Mouse (Mus musculus): ENCODE results near the gene Jund. TPM values are rescaled to one million over a fixed set of nuclear protein-coding genes. Genes with fewer than 3 reads are reported as not detected.

Gene Jund
- polyA plus RNA-seq, 1 experiment from 2014 or later: 76.9 TPM

GRCm38 (mm10) chr8:70701048-70701981 lies 2.6 kb downstream of the Jund start:
- H3K4me2 ChIP-seq: peak overlapping the region; percentile 87
- peak overlapping the region; percentile 99 for H3K9ac ChIP-seq
- ATAC-seq (ENCODE audit: extremely low read depth, insufficient number of reproducible peaks, low FRiP score, low TSS enrichment): no peak
- peaks cover 28% of the 10 kb centered on the region for H3K36me3 ChIP-seq
- H3K4me3 ChIP-seq: peak overlapping the region; percentile 77
- 51% methylated on average over 10 of the region's 10 CpGs for WGBS
- no peaks in the 10 kb centered on the region for H3K27me3 ChIP-seq (replicated peaks)
- peaks cover 45% of the 10 kb centered on the region for H3K4me1 ChIP-seq
- H3K9me3 ChIP-seq: no peaks in the 10 kb centered on the region
- peak overlapping the region; percentile 100 for H3K27ac ChIP-seq (replicated peaks)

GRCm38 (mm10) chr8:70701982-70702841 lies 3.5 kb downstream of the Jund start:
- H3K4me1 ChIP-seq: peaks cover 36% of the 10 kb centered on the region
- H3K9me3 ChIP-seq: no peaks in the 10 kb centered on the region
- peak overlapping the region; percentile 58 for H3K9ac ChIP-seq
- H3K4me3 ChIP-seq: no peak overlapping the region; the same call in 1 of the 2 replicates
- ATAC-seq (ENCODE audit: extremely low read depth, insufficient number of reproducible peaks, low FRiP score, low TSS enrichment): no peak
- H3K27ac ChIP-seq (replicated peaks): peak overlapping the region; percentile 40; the same call in 1 of the 2 replicates
- WGBS: 87% methylated on average over 2 of the region's 2 CpGs
- H3K36me3 ChIP-seq: peaks cover 28% of the 10 kb centered on the region
- peak overlapping the region; percentile 87 for H3K4me2 ChIP-seq
- H3K27me3 ChIP-seq (replicated peaks): no peaks in the 10 kb centered on the region

GRCm38 (mm10) chr8:70702842-70703182 lies 4.1 kb downstream of the Jund start:
- 62% methylated on average over 3 of the region's 3 CpGs for WGBS
- ATAC-seq (ENCODE audit: extremely low read depth, insufficient number of reproducible peaks, low FRiP score, low TSS enrichment): no peak
- Histone ChIP-seq H3K9ac (peak overlapping the region; percentile 58), H3K4me1 (peaks cover 30% of the 10 kb centered on the region), H3K4me3 (no peak overlapping the region; the same call in 1 of the 2 replicates), H3K4me2 (peak overlapping the region; percentile 87; the same call in 1 of the 2 replicates), H3K27me3 (replicated peaks) (no peaks in the 10 kb centered on the region), H3K27ac (replicated peaks) (peak overlapping the region; percentile 40; the same call in 1 of the 2 replicates), H3K36me3 (peaks cover 28% of the 10 kb centered on the region), H3K9me3 (no peaks in the 10 kb centered on the region)

GRCm38 (mm10) chr8:70703287-70703686 lies 4.5 kb downstream of the Jund start, which contains the start of gene Iqcn:
Gene Iqcn (plus strand): TSS chr8:70703457.
- Histone ChIP-seq H3K27ac (replicated peaks) (peak within 1 kb of the TSS; percentile 40; the same call in 1 of the 2 replicates), H3K4me1 (peaks cover 26% of the 10 kb centered on the region), H3K4me2 (peak within 1 kb of the TSS; percentile 87), H3K9ac (peak within 1 kb of the TSS; percentile 58), H3K9me3 (no peaks in the 10 kb centered on the region), H3K36me3 (peaks cover 28% of the 10 kb centered on the region), H3K27me3 (replicated peaks) (no peaks in the 10 kb centered on the region), H3K4me3 (no peak within 1 kb of the TSS; the same call in 1 of the 2 replicates)
- no peak for ATAC-seq (ENCODE audit: extremely low read depth, insufficient number of reproducible peaks, low FRiP score, low TSS enrichment)
- 80% methylated on average over 3 of the region's 3 CpGs for WGBS

GRCm38 (mm10) chr8:70708281-70708680 lies 9.5 kb downstream of the Jund start:
- no peak for ATAC-seq (ENCODE audit: extremely low read depth, insufficient number of reproducible peaks, low FRiP score, low TSS enrichment)
- Histone ChIP-seq H3K9ac (0 out of 2 replicates have a peak overlapping the region, but pooled peaks have one; percentile 47), H3K4me2 (no peak overlapping the region), H3K36me3 (peaks cover 4% of the 10 kb centered on the region), H3K27ac (replicated peaks) (no peak overlapping the region), H3K9me3 (no peaks in the 10 kb centered on the region), H3K4me1 (0 out of 2 replicates have a peak, but pooled peaks cover under 1% of the 10 kb centered on the region), H3K27me3 (replicated peaks) (0 out of 2 replicates have a peak, but pooled peaks cover 8% of the 10 kb centered on the region), H3K4me3 (no peak overlapping the region)
- WGBS: 78% methylated on average over 14 of the region's 14 CpGs

GRCm38 (mm10) chr8:70709794-70710193 lies 11.0 kb downstream of the Jund start:
- H3K36me3 ChIP-seq: no peaks in the 10 kb centered on the region
- H3K4me1 ChIP-seq: no peaks in the 10 kb centered on the region
- no peak overlapping the region for H3K27ac ChIP-seq (replicated peaks)
- no peak overlapping the region for H3K4me2 ChIP-seq
- H3K27me3 ChIP-seq (replicated peaks): 0 out of 2 replicates have a peak, but pooled peaks cover 13% of the 10 kb centered on the region
- ATAC-seq (ENCODE audit: extremely low read depth, insufficient number of reproducible peaks, low FRiP score, low TSS enrichment): no peak; the same call in 1 of the 2 replicates
- H3K9me3 ChIP-seq: no peaks in the 10 kb centered on the region
- 82% methylated on average over 9 of the region's 9 CpGs for WGBS
- no peak overlapping the region for H3K4me3 ChIP-seq
- no peak overlapping the region for H3K9ac ChIP-seq

GRCm38 (mm10) chr8:70710296-70710695 lies 11.5 kb downstream of the Jund start:
- no peak for ATAC-seq (ENCODE audit: extremely low read depth, insufficient number of reproducible peaks, low FRiP score, low TSS enrichment)
- H3K9ac ChIP-seq: no peak overlapping the region
- H3K4me2 ChIP-seq: no peak overlapping the region
- H3K27me3 ChIP-seq (replicated peaks): 0 out of 2 replicates have a peak, but pooled peaks cover 13% of the 10 kb centered on the region
- 77% methylated on average over 1 of the region's 1 CpGs for WGBS
- no peak overlapping the region for H3K4me3 ChIP-seq
- no peaks in the 10 kb centered on the region for H3K4me1 ChIP-seq
- H3K36me3 ChIP-seq: no peaks in the 10 kb centered on the region
- no peak overlapping the region for H3K27ac ChIP-seq (replicated peaks)
- H3K9me3 ChIP-seq: no peaks in the 10 kb centered on the region

GRCm38 (mm10) chr8:70711041-70711440 lies 12.3 kb downstream of the Jund start:
- 77% methylated on average over 11 of the region's 11 CpGs for WGBS
- ATAC-seq (ENCODE audit: extremely low read depth, insufficient number of reproducible peaks, low FRiP score, low TSS enrichment): no peak

GRCm38 (mm10) chr8:70713991-70714390 lies 15.2 kb downstream of the Jund start:
- Histone ChIP-seq H3K4me2 (no peak overlapping the region), H3K27me3 (replicated peaks) (peaks cover 39% of the 10 kb centered on the region)
- 75% methylated on average over 7 of the region's 7 CpGs for WGBS

More at GRCm38 (mm10) chr8:70711041-70711440, 12.3 kb downstream of the Jund start:
- Histone ChIP-seq H3K36me3 (no peaks in the 10 kb centered on the region), H3K27me3 (replicated peaks) (0 out of 2 replicates have a peak, but pooled peaks cover 13% of the 10 kb centered on the region), H3K4me3 (no peak overlapping the region), H3K4me1 (no peaks in the 10 kb centered on the region), H3K9ac (no peak overlapping the region), H3K4me2 (no peak overlapping the region), H3K27ac (replicated peaks) (no peak overlapping the region), H3K9me3 (no peaks in the 10 kb centered on the region)

GRCm38 (mm10) chr8:70715086-70715485 lies 16.3 kb downstream of the Jund start:
- no peak overlapping the region for H3K9ac ChIP-seq
- H3K27ac ChIP-seq (replicated peaks): no peak overlapping the region
- 42% methylated on average over 2 of the region's 2 CpGs for WGBS
- H3K4me1 ChIP-seq: no peaks in the 10 kb centered on the region
- no peaks in the 10 kb centered on the region for H3K36me3 ChIP-seq
- no peaks in the 10 kb centered on the region for H3K9me3 ChIP-seq
- H3K4me3 ChIP-seq: no peak overlapping the region
- no peak overlapping the region for H3K4me2 ChIP-seq
- no peak for ATAC-seq (ENCODE audit: extremely low read depth, insufficient number of reproducible peaks, low FRiP score, low TSS enrichment)
- peaks cover 50% of the 10 kb centered on the region for H3K27me3 ChIP-seq (replicated peaks)

More at GRCm38 (mm10) chr8:70713991-70714390, 15.2 kb downstream of the Jund start:
- no peak overlapping the region for H3K4me3 ChIP-seq
- ATAC-seq (ENCODE audit: extremely low read depth, insufficient number of reproducible peaks, low FRiP score, low TSS enrichment): no peak
- H3K27ac ChIP-seq (replicated peaks): no peak overlapping the region
- H3K9ac ChIP-seq: no peak overlapping the region
- H3K9me3 ChIP-seq: no peaks in the 10 kb centered on the region
- no peaks in the 10 kb centered on the region for H3K36me3 ChIP-seq
- no peaks in the 10 kb centered on the region for H3K4me1 ChIP-seq
